Mouse (Mus musculus) CH12.LX (cell line): ENCODE measurements around the gene Gstp1.

Experiments used
- CTCF ChIP-seq, 2 experiments: IDR thresholded peaks in 1 of 2; conservative IDR thresholded peaks in 1 of 2; 2 replicates each; pipeline ENCODE4 v1.5.1; 2011 to 2012; ENCODE audit warnings: low read depth in 2 of 2, low read length in 2 of 2, improper control_type of control experiment in 1 of 2, inconsistent platforms in 1 of 2, mild to moderate bottlenecking in 1 of 2, moderate library complexity in 1 of 2
- EP300 ChIP-seq: IDR thresholded peaks from 2 replicates; pipeline ENCODE4 v1.6.1; 2011; ENCODE audit warnings: low read length, improper control_type of control experiment
- HCFC1 ChIP-seq: IDR thresholded peaks from 2 replicates; pipeline ENCODE4 v1.6.1; 2012; ENCODE audit warnings: low read depth, mild to moderate bottlenecking, inconsistent platforms, low read length, improper control_type of control experiment
- JUND ChIP-seq: conservative IDR thresholded peaks from 2 replicates; pipeline ENCODE4 v1.6.1; 2011; ENCODE audit warnings: low read depth, low read length, improper control_type of control experiment
- MAX ChIP-seq: IDR thresholded peaks from 2 replicates; pipeline ENCODE4 v1.6.1; 2011; ENCODE audit warnings: low read length, improper control_type of control experiment
- MYC ChIP-seq: IDR thresholded peaks from 2 replicates; pipeline ENCODE4 v1.6.1; 2011; ENCODE audit warnings: low read depth, mild to moderate bottlenecking, improper control_type of control experiment, low read length
- POLR2A ChIP-seq: IDR thresholded peaks from 2 replicates; pipeline ENCODE4 v1.6.1; 2011; ENCODE audit warnings: low read depth, mild to moderate bottlenecking, improper control_type of control experiment, low read length
- RCOR1 ChIP-seq: conservative IDR thresholded peaks from 2 replicates; pipeline ENCODE4 v1.6.1; 2012; ENCODE audit warnings: low read depth, mild to moderate bottlenecking, inconsistent platforms, low read length, improper control_type of control experiment
- TCF12 ChIP-seq: IDR thresholded peaks from 2 replicates; pipeline ENCODE4 v1.6.1; 2014; ENCODE audit warnings: low read depth, mild to moderate bottlenecking, inconsistent platforms, low read length, improper control_type of control experiment
- ZMIZ1 ChIP-seq: IDR thresholded peaks from 2 replicates; pipeline ENCODE4 v1.6.1; 2012; ENCODE audit warnings: low read depth, mild to moderate bottlenecking, inconsistent platforms, low read length, improper control_type of control experiment

- no peak for TF ChIP-seq MAX
- no peak for TF ChIP-seq CTCF (conservative IDR thresholded peaks at IDR 0.05 in 1 of 2, IDR thresholded peaks at IDR 0.05 in 1 of 2; ENCODE audit: low read depth in 2 of 2, low read length in 2 of 2)
- TF ChIP-seq HCFC1 = no peak
- TF ChIP-seq EP300 = no peak
- TF ChIP-seq MYC = no peak
- no peak for TF ChIP-seq ZMIZ1
- no peak for TF ChIP-seq RCOR1
- no peak for TF ChIP-seq POLR2A
- TF ChIP-seq JUND = no peak
- TF ChIP-seq TCF12 = no peak
Observed at GRCm38 (mm10) chr19:3994932-3995331, 42.9 kb downstream of the Gstp1 start.
